Mouse (Mus musculus) NIH3T3 (cell line): Measurements from ENCODE around the gene Ifih1.

ENCODE experiments used
- DNase-seq: peaks from one replicate; pipeline ENCODE4 v3.0.0-alpha.2; 2012; ENCODE audit warnings: low read depth

The Ifih1 gene

DNA sequence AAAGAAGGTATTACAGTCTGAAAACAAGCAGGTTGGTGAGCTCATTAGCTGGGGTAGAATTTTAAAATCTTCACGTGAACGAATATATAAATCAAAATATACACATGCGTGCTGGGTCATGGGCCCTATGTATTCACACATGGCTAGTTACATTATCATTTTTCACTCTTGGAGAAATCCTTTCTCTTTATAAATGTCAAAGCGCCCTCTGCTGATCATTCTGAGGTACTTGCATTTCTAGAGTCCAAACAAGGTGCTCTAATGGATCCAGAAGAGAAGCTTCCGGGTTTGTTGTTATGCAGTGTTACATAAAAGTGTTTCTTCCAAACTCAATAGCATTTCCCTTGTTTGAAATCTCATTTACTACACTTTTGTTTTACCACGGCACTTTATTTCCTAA is 15.6 kb downstream of the Ifih1 start:
- peak; percentile 69 for DNase-seq

DNA sequence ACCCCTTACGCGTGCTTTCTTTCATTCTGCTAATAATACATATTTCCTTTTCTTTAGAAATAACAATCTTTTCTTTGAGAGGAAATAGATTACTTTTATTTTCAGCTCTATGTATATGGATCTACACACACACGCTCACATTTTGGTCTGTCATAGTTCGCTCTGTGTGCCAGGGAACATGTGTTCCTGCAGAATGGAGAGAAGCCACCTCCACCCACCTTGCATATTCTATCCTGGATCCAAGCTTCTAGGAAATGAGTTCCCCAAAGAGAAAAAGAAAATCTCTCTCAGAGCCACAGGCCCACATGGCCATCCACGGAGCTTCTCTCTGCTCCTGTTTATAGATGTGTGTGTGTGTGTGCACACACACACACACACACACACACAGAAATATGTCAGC is 17.7 kb downstream of the Ifih1 start:
- DNase-seq: no peak

GRCm38 (mm10) chr2:62627728-62628127 is 18.3 kb downstream of the Ifih1 start:
- peak; percentile 71 for DNase-seq

DNA sequence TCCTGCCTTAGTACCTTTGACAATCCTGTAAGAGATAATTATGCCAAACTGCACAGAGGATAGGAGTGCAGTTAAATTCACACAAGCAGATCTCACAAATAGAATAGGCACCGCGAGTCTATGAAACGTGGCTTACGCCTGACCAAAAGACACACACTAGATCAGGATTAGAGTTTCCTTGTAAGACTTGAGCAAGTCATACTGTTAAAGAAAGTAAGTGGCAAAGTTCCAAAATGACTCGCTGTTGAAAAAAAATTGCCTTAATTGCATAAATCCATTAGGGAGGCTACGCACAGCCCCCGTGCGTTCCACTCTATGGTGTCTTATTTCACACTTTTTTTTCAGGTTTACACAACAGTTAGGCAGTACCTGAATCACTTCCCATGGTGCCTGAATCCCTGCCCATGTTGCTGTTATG is 23.0 kb downstream of the Ifih1 start:
- DNase-seq: peak; percentile 18

GRCm38 (mm10) chr2:62619679-62620078 is 26.4 kb downstream of the Ifih1 start:
- no peak for DNase-seq

DNA sequence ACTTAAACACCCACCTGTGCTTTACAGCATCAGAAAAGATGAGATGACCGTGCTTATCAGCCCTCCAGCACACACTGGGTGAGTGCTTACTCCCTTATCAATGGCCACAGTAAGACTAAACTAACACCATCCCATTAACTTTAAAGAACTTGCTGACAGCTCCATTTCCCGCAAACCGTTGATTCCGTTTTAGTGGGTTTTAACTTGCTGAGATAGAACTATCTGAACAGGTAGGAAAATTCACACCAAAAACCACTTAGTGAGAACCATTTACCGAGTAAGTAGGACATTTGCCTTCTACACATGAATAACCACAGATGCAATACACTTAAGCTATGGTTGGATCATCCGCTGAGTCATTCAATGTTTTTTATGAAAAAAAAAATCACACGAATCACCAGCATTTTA is 27.1 kb downstream of the Ifih1 start:
- DNase-seq: no peak

GRCm38 (mm10) chr2:62613133-62613532 is 32.9 kb downstream of the Ifih1 start:
- no peak for DNase-seq

GRCm38 (mm10) chr2:62606205-62606604 is 39.9 kb downstream of the Ifih1 start:
- DNase-seq: no peak

DNA sequence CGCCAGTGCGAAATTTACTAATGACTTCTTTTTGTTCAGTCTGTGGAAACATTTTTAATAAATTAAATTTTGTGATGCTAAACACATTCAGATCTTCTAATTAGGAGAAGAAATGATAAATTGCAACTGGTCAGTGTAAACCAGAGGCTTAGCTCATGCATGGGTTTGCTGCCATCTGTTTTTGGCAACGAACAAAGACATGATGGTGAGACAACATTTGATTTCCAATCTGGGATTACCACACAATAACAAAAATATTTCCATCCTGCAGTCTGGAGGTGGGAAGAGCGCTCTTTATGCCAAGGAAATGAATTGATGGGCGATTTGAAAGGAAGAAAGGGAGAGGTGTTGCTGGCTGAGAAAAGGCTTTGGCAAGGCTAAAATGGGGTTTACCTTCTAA is 42.5 kb downstream of the Ifih1 start:
- no peak for DNase-seq

GRCm38 (mm10) chr2:62596586-62596985 is 49.5 kb downstream of the Ifih1 start:
- DNase-seq: no peak

DNA sequence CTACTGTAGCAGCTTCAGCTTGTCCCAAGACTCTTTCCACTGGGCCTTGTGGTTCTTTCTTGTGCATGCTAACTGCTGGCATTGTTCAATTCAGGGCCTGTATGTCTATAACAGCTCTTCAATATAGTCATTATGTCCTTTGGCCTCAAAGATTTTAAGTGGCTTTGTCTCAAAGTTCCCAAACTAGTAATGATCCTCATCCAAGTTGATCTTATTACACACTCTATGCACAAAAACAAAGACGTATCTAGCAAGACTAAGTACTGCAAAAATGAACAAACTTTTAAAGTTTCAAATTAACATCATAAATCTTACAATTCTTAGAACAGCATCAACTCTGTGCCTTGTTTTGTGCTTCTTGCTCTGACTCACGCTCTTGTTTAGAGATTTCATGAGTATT is 51.6 kb downstream of the Ifih1 start:
- DNase-seq: no peak

GRCm38 (mm10) chr2:62591555-62591954 is 54.5 kb downstream of the Ifih1 start:
- DNase-seq: no peak

DNA sequence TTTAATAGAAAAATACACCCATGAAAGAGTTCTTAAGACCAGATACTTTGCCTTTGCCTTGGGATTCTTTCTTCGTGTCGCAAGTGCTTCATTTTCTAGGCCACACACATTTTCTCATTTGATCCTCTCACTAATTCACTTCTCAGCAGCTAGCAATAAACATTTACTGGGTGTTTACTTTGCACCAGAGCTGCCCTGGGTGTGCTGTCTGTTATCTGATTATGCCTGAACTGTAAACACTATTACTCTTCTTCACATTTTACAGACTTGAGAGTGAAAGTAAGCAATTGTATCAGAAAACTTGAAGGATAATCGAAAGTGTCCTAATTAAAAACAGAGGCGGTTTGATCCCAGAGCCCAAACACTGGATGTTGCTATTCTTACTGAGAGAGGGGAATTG is 56.7 kb downstream of the Ifih1 start:
- no peak for DNase-seq

GRCm38 (mm10) chr2:62585769-62586168 is 60.3 kb downstream of the Ifih1 start:
- no peak for DNase-seq

GRCm38 (mm10) chr2:62574962-62575361 is 71.1 kb downstream of the Ifih1 start:
- DNase-seq: no peak

- DNase-seq: no peak
Observed at GRCm38 (mm10) chr2:62574250-62574649, 71.8 kb downstream of the Ifih1 start.

DNA sequence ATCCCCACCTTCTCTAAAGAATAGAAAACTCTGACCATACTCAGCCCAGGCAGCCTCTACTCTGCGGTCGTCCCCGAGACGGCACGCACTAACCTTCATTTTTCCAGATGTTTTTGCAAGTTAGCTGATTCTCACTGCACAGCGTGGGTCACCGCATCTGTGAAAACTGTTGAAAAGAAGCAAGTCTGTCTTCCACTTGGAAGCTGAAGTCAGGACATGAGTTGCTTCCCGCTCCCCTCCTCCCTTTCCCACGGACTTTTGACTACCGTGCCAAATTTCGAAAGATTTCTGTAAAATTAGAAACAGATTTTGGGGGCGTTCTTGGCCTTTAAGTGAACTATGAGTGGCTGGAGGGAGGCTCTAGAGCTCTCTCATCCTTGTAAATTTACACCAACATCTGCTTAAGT is 72.3 kb downstream of the Ifih1 start, which contains the start of gene Fap:
Gene Fap (minus strand): TSS at position 323 of the 407 bp plus-strand sequence.
- DNase-seq: peak; percentile 80

- DNase-seq: peak; percentile 38
Observed at GRCm38 (mm10) chr2:62573099-62573752, 72.8 kb downstream of the Ifih1 start.

DNA sequence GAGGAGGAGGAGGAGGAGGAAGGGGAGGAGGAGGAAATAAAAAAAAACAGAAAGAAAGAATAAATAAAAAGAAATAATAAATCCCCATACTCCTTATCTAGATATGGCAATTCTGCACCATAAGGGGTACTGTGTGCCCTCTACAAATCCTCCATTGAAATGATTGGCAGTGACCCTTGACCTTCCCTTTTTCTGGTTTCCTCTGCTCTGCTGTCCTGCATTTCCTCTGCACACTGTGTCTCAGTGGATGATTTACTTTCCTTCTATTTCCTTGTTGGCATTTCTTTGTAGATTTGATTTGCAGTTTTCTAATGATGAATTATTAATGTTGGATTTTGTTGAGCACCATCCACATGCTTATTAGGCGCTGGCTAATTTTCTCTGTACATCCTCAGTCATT is 81.4 kb downstream of the Ifih1 start:
- DNase-seq: no peak

DNA sequence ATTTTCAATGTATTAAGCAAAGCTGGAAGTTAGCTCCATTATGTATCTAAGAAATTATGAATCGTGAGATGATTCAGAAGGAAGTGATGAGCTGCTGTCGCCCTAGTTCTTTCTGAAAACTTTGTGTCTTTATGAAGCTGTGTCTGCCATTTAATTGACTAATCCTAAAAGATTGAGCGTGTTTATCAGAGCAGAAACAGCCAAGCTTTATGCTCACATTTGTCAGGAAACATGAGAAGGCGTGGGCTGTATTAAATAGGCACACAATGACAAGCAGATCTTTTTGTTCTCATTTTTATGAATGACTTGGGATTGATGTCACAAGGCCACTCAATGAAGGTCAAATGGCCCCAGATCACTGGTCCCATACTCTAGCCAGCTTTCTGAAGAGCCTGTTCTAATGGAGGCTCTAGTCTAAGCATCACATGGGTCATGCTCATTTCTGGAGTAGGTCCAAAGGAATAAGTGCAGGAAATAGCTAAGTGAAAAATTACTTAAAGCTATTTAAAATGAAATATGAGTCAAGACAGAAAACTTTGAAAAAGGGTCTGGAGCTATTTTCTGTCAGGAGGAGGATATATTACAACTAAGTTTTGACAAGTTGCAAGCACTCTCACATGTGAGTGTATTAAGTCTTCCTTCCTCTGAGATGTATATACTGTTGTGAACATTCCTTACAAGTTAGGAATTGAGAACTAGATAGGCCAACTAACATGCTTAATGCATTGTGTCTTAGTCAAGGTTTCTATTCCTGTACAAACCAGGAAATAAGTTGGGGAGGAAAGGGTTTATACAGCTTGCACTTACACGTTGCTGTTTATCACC is 83.2 kb downstream of the Ifih1 start:
- DNase-seq: no peak

DNA sequence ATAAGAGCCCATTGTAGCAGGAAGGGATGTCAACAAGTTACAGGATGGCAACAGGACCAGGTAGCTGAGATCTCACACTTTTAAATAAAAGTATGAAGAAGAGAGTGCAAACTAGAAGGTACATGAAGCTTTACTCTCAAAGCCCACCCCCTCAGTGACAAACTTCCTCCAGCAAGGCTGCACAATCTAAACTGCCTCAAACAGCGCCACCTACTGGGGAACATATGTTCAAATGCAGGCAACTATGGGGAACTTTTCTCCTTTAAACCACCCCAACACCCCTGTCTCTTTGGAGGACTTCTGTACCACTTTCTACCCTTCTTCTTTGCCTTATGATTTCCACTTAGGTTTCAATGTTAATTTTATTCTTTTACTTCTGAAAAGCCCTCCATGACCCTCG is 88.6 kb downstream of the Ifih1 start:
- no peak for DNase-seq

DNA sequence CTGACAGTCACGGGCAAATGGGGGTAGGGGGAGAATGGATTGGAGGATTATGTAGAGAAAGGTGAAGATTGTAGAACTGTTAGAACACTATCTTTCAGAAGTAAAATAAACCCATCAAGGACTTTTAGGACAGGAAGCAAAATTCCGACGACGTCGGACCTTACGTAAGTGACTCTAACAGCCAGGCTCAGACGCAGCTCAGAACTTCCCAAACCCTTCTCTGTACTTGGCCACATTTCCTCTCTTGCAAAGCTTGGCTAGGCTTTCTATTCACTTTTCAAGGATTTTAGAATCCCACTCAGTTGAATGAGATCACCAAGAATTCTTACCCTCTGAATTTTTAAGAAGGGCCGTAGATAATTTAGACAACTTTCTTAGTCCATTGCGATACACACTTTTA is 89.7 kb downstream of the Ifih1 start:
- no peak for DNase-seq

- DNase-seq: peak; percentile 8
Observed at GRCm38 (mm10) chr2:62549659-62550058, 96.4 kb downstream of the Ifih1 start.

- no peak for DNase-seq
Observed at GRCm38 (mm10) chr2:62549131-62549530, 96.9 kb downstream of the Ifih1 start.
